Mouse (Mus musculus) megakaryocyte, embryonic 14.5 days (primary cell): ENCODE data around the gene Arhgap40.

Experiments
- FLI1 ChIP-seq: IDR thresholded peaks from 2 replicates; pipeline ENCODE4 v1.6.1; 2012; ENCODE audit warnings: low read length, inconsistent platforms, mixed read lengths
- GATA1 ChIP-seq: IDR thresholded peaks from 3 replicates; pipeline ENCODE4 v1.6.1; 2012; ENCODE audit warnings: mixed read lengths, low read length, inconsistent platforms, borderline replicate concordance

- TF ChIP-seq GATA1 = no peak
- no peak for TF ChIP-seq FLI1
These were observed at the start of gene Arhgap40 for GRCm38 (mm10) chr2:158512528-158512927.
